Mouse (Mus musculus) left cerebral cortex, postnatal 4 days (tissue): ENCODE measurements around the gene Trim46. TPM values are rescaled to one million over a fixed set of nuclear protein-coding genes. Genes with fewer than 3 reads are reported as not detected.
A peak's percentile ranks its signal among the peaks of the same experiment; 100 is the strongest.

Experiments
- DNase-seq: peaks from one replicate; pipeline ENCODE4 v3.0.0-alpha.2; 2022
- intact Hi-C: fragments of 180-260 bp; cut with DNase I; formaldehyde crosslinking; loops from one replicate; pipeline ENCODE4 v1.15.1; 2025
- total RNA-seq, 2 experiments: library from RNA; stranded (reverse); gene quantifications; 2 replicates each; pipeline ENCODE4 v1.2.3; 2021

Trim46 gene
- total RNA-seq, 2 experiments from 2014 or later = 128 to 133 TPM

DNA sequence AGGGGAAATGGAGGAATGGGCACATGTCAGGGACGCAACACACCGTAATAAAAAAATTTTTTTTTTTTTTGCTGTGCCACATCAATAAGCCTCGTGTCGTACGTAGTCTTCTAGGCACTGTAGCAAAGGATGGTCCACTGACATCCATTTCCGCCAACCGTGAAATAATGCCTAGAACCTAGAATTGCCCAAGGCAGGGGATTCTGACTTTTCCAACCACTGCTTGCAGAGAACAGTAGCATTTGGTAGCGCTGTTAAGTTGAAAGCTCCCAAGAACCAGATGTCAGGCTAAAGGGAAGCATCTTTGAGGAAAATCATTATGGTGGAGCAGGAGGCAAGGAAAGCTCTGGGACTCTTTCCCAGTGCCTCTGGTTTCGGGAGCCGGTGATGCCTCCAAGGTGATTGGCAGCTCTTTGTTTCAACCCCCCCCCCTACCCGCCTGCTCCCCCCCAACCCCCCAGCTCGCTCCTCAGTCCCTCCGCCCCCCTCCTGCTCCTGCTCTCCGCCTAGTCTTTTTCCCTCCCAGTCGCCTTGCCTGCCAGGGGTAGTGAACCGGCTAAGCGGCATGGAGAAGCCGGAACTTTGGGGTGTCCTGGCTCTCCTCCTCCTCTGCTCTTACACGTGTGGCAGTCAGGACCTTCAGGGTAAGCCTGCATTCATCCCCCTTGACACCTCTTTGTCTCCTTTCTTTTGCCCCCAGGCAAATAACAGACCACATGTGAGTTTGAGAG lies 31.3 kb downstream of the Trim46 start, which contains the start of gene Thbs3:
Gene Thbs3, plus strand, starts transcription at position 500 of the 731 bp plus-strand sequence.
- intact Hi-C loops = loop anchor here (5.0 kb wide), 1 partner anchor 123 kb away; the partner anchor contains the start of gene Rusc1
- no peak for DNase-seq

DNA sequence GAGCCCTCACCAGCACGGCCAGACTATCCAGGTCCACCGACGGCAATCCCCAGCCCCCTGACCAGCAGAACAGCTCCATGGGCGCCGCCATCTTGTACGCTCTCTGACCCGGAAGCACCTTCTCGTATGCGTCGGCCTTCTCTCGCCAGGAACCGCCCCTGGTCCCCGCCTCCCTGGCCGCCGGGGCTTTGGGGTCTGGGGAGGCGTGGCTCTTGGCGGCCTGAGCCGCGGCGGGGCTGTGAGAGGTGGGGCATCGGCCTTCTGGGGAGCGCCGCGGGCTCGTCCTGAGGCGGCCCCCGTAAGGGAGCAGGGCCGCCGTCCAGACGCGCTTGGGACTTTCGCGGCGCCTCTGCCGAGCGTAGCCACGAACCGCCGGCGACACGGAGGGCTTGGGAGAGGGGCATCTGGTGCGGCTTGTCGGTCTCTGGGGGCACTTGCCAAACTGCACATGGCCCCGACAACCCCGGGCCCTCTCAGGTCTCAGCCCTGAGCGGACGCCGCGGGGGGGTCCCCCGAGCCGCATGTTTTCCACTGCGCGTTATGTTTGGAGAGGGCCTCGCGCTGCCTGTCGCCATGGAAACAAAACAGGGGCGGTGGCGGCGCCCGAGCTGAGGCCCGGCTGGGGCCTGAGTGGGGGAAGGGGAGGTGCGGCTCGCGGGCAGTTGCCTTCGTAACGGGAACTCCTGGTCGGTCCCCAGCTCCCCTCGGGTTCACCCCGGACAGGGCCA lies 32.1 kb downstream of the Trim46 start:
- peak; percentile 95 for DNase-seq
- intact Hi-C loops = loop anchor here (5.0 kb wide), 1 partner anchor 122 kb away; the partner anchor contains the start of gene Rusc1

DNA sequence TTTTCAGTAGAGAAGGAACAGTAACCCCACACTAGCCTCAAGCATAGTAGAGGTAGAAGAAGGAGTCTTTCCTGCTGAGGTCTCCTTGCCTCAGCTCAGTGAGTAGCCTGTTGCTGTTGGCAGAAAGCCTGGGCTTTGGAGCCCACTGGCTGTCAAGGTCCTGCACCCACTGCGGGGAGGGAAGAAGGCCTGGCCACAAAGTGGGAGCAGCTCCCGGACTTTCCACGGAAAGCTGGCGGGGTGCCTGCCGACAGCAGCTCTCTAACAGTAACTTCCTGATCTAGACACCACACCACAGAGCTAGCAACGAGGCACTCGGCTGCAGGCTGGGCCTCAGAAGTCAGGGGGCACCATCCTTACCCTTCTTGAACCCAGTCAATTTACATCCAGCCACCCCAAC lies 35.4 kb downstream of the Trim46 start:
- no peak for DNase-seq
- intact Hi-C loops = loop anchor here (5.0 kb wide), 1 partner anchor 118 kb away; the partner anchor contains the start of gene Rusc1

DNA sequence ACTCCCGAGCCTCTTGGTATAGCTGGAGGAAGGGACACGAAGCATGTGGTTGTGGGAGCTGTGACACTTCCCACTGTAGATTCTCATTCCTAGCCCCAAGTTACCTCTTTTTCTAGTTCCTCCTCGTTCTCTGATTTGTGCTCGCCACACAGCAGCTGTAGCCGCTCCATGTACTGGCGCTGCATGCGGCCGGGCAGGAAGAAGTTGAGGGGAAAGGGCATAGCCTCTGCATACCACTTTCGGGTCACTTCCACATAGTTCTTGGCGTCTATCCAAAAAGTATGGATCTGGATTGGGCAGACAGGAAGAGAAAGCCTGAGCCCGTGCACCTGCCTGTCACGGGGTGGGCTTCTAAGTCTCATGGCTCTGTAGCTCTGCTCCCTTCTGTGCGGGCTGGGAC lies 35.9 kb downstream of the Trim46 start:
- DNase-seq = no peak
- intact Hi-C loops = loop anchor here (5.0 kb wide), 1 partner anchor 118 kb away; the partner anchor contains the start of gene Rusc1

DNA sequence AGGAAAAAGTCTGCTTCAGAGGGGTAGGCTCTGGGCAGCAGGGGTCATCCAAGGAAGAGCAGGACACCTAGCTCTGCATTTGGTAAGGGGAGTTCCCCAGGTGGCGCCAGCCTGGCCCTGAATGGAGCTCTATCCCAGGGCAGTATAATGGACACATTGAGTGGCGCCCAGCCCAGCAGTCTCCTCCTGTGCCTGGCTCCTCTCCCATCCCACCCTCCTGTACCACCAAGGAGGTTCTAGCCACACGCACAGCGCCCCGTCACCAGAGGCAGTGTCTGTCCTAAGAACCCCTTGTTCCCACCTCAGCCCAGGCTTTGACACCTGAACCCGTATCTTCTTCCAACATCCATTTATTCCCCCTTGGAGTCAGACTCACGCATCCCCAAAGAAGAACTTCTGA lies 36.4 kb downstream of the Trim46 start:
- no peak for DNase-seq
- intact Hi-C loops = loop anchor here (5.0 kb wide), 1 partner anchor 117 kb away; the partner anchor contains the start of gene Rusc1

DNA sequence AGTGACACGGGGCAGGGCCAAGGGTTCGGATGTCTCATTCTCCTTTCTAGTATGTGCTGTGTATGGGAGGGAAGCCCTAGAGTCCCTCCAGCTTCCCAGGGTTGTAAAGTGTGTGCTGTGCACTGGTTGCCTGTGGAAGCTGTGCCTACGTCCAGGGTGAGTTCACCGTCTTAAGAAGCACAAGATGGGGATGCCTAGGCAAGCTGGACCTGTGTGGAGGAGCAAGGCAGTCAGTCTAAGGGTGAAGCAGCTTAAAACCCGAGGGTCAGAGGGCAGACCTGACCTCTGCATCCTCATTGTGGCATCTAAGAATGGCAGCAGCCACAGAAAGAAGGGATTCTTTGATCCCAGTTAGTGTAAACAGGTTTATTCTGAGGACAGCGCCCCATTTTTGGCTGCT lies 37.4 kb downstream of the Trim46 start:
- no peak for DNase-seq
- intact Hi-C loops = no loop called here

- intact Hi-C loops = no loop called here
- no peak for DNase-seq
These were observed 37.9 kb downstream of the Trim46 start for GRCm38 (mm10) chr3:89208075-89208657.

- intact Hi-C loops = no loop called here
- DNase-seq = no peak
These were observed 39.4 kb downstream of the Trim46 start for GRCm38 (mm10) chr3:89206695-89207094.

DNA sequence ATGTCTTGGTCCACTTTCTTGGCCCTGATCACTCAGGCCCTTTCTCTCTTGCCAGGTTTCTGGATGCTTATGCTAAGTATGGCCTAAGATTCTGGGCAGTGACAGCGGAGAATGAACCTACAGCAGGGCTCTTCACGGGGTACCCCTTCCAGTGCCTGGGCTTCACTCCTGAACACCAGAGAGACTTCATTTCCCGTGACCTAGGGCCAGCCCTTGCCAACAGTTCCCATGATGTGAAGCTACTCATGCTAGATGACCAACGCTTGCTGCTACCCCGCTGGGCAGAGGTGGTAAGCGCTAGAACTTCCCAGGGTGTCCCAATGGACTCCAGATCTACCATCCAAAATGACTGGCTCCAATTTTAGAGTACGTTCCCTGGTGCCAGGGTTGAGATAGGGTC lies 40.0 kb downstream of the Trim46 start:
- intact Hi-C loops = no loop called here
- no peak for DNase-seq

GRCm38 (mm10) chr3:89203142-89203514 lies 43.0 kb downstream of the Trim46 start:
- intact Hi-C loops = no loop called here
- DNase-seq = no peak

DNA sequence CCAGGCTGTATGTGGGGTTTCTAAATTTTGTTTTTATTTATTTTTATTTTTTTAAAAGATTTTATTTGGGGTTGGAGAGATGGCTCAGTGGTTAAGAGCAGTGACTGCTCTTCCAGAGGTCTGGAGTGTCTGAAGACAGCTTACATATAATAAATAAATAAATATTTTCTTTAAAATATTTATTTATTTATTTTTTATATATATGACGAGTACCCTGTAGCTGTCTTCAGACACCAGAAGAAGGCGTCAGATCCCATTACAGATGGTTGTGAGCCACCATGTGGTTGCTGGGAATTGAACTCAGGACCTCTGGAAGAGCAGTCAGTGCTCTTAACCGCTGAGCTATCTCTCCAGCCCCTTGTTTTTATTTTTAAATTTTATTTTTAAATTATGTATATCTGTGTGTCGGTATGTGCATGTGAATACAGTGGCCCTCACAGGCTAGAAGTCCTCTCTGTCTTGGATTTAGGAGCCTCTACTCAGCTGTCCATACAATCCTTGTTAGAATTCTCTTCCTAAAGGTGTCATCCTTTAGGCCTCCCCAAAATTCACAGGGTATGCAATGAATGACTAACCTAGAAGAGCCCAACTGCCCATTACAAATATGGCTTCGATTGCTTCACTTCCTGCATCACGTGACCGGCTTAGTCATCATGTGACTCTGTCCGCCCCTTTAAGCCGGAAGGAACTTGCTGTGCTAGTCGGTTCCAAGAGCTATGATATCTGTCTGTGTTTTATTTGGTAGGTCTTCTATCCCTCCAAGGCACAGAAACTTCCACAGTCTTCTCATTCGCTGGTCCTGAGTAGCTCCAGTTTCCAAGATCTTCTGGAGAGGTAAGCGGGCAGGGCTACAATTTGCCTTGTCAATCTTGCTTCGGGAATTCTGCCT lies 43.6 kb downstream of the Trim46 start, which contains the start of gene Gba:
Gene Gba, plus strand, starts transcription at position 676 of the 889 bp plus-strand sequence.
- intact Hi-C loops = no loop called here
- peak; percentile 81 for DNase-seq

DNA sequence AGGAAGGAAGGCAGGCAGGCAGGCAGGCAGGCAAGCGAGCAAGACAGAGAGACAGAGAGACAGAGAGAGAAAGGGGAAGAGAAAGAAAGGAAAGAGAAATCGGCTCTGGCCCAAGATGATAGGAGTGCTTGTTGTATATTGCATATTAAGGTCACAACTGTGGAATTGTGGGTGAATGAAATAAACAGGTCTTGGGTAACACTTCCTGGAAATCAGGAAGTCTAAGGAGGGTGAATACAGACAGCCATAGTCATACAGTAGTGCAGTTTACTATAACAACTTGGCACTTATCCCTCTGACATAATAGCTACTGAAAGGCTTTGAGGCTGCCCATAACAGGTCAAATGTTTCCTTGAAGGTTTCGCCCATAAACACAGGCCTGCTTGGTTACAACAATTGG lies 46.3 kb downstream of the Trim46 start:
- intact Hi-C loops = no loop called here
- DNase-seq = no peak

DNA sequence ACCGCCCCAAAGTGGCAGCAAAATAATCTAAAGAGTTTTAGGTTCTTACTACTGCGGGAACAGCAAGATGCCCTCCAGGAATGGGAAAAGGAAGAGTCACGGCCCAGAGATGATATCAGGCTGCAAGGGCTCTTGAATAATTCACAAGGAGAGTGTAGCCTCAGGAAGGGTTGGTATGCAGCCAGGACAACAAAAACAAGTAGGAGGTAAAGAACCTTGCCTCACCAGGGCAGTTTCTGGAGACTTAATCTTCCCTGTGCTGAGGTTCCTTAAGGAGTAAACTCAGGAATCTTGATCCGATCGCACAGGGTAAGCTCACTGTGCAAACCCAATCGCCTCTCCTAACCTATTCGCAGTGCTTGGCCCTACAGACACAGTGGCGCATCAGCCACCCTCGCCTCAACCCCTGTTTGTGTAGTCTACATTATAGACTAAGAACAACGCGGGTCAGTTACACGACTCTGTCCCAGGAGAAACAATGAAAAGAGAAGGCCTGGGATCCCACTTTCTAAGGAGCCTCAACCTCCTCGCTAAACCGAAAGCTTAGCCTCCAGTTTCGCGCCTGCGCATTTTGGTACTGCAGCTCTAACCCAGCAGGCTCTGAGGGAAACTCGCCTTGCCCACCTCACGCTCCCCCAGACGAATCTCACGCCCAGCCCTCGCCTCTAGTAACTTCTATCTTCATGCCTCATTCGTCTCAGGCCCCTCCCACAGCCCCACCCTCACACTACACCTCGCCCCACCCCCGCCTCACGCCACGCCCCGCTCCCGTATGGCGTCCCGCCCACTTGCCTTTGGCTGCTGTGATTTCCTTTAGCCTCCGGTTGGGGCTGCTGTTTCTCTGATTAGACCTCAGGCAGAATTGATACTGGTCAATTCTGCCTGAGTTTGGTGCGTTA lies 49.9 kb downstream of the Trim46 start:
- peak; percentile 94 for DNase-seq
- intact Hi-C loops = no loop called here

DNA sequence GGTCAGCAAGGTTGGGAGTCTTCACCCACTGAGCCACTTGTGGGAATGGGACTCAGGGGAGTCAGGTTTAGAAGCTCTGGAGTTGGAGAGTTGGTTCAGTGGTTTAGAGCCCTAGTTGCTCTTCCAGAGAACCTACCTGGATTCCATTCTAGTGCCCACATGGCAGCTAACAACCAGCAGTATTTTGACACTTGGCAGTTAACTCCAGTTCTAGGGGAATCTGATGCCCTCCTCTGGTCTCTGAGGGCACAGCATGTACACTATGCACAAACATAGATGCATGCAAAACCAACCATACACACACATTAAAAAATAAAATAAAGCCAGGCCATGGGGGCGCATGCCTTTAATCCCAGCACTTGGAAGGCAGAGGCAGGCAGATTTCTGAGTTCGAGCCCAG lies 52.3 kb downstream of the Trim46 start:
- intact Hi-C loops = no loop called here
- DNase-seq = no peak

GRCm38 (mm10) chr3:89193351-89193750 lies 52.8 kb downstream of the Trim46 start:
- no peak for DNase-seq
- intact Hi-C loops = no loop called here

- no peak for DNase-seq
- intact Hi-C loops = no loop called here
These were observed 55.7 kb downstream of the Trim46 start for GRCm38 (mm10) chr3:89190436-89190835.

DNA sequence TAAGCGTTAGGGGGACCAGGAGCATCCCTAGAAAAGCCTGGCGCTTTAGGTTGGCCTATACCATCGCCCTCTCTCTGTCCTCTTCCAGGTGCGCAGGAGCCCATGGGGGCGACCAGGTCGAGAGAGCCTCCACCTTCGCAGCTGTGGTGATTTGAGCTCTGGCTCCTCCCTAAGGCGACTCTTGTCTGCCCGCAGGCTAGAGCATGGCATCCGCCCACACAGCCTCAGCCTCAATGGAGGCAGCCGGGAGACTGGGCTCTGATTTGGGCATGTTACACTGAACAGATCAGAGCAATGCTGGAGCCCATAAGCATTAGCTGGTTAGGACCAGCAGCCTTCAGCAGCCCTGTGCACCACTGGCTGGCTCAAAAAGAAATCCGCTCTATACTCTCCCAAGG lies 57.6 kb downstream of the Trim46 start:
- no peak for DNase-seq
- intact Hi-C loops = no loop called here

GRCm38 (mm10) chr3:89187690-89188477 lies 58.2 kb downstream of the Trim46 start:
- intact Hi-C loops = no loop called here
- no peak for DNase-seq

GRCm38 (mm10) chr3:89187197-89187596 lies 58.9 kb downstream of the Trim46 start:
- intact Hi-C loops = no loop called here
- DNase-seq = no peak
